Mouse (Mus musculus) myocyte (in vitro differentiated cells): ENCODE results near the gene D630045J12Rik. TPM values are rescaled to one million over a fixed set of nuclear protein-coding genes. Genes with fewer than 3 reads are reported as not detected.
A peak's percentile ranks its signal among the peaks of the same experiment; 100 is the strongest.

Source experiments
- H3K27me3 ChIP-seq: one replicate; pipeline ENCODE4 v1.6.1; 2011; ENCODE audit not compliant: control insufficient read depth, insufficient read depth, insufficient read length
- H3K36me3 ChIP-seq: one replicate; pipeline ENCODE4 v1.6.1; 2011; ENCODE audit not compliant: control insufficient read depth, insufficient read depth
- H3K4me2 ChIP-seq: one replicate; pipeline ENCODE4 v1.6.1; 2011; ENCODE audit warnings: low read depth, control low read depth
- H3K4me3 ChIP-seq: one replicate; pipeline ENCODE4 v1.5.1; 2011; ENCODE audit warnings: mild to moderate bottlenecking, control low read depth, moderate library complexity
- H3K79me2 ChIP-seq: one replicate; pipeline ENCODE4 v1.6.1; 2011; ENCODE audit not compliant: control insufficient read depth, insufficient read depth
- H3ac ChIP-seq: one replicate; pipeline ENCODE4 v1.6.1; 2011; ENCODE audit not compliant: control insufficient read depth, insufficient read length
- CEBPB ChIP-seq: IDR thresholded peaks from 2 replicates; pipeline ENCODE4 v1.6.1; 2011; ENCODE audit warnings: mild to moderate bottlenecking, moderate library complexity; ENCODE audit not compliant: poor library complexity, insufficient read depth, severe bottlenecking
- E2F4 ChIP-seq: IDR thresholded peaks from one replicate; pipeline ENCODE4 v1.6.1; 2011; ENCODE audit warnings: mild to moderate bottlenecking, control low read depth, moderate library complexity; ENCODE audit not compliant: insufficient read depth
- MAX ChIP-seq: IDR thresholded peaks from one replicate; pipeline ENCODE4 v1.6.1; 2011; ENCODE audit warnings: low read depth, mild to moderate bottlenecking, control low read depth
- MYOD1 ChIP-seq, 3 experiments: IDR thresholded peaks; one replicate each; pipeline ENCODE4 v1.6.1; 2011; ENCODE audit warnings: control low read depth in 2 of 3, low read depth in 2 of 3, mild to moderate bottlenecking in 2 of 3, moderate library complexity in 1 of 3; ENCODE audit not compliant: insufficient read length in 2 of 3, control insufficient read depth in 1 of 3
- MYOG ChIP-seq, 3 experiments: IDR thresholded peaks; one replicate each; pipeline ENCODE4 v1.6.1; 2011; ENCODE audit warnings: control low read depth in 2 of 3, low read depth in 2 of 3, mild to moderate bottlenecking in 2 of 3; ENCODE audit not compliant: insufficient read length in 2 of 3, control insufficient read depth in 1 of 3, insufficient read depth in 1 of 3
- POLR2A ChIP-seq: IDR thresholded peaks from one replicate; pipeline ENCODE4 v1.6.1; 2011; ENCODE audit warnings: low read depth, mild to moderate bottlenecking, control low read depth, moderate library complexity; ENCODE audit not compliant: insufficient read length
- POLR2AphosphoS2 ChIP-seq: IDR thresholded peaks from one replicate; pipeline ENCODE4 v1.6.1; 2011; ENCODE audit warnings: low read depth, control low read depth; ENCODE audit not compliant: insufficient read length
- REST ChIP-seq: IDR thresholded peaks from one replicate; pipeline ENCODE4 v1.6.1; 2011; ENCODE audit warnings: mild to moderate bottlenecking, control low read depth, moderate library complexity; ENCODE audit not compliant: insufficient read depth, insufficient read length
- SRF ChIP-seq: IDR thresholded peaks from one replicate; pipeline ENCODE4 v1.6.1; 2011; ENCODE audit warnings: low read depth; ENCODE audit not compliant: control insufficient read depth, insufficient read length
- TCF12 ChIP-seq: IDR thresholded peaks from one replicate; pipeline ENCODE4 v1.6.1; 2011; ENCODE audit warnings: mild to moderate bottlenecking, control low read depth; ENCODE audit not compliant: poor library complexity, insufficient read depth, severe bottlenecking
- TCF3 ChIP-seq: IDR thresholded peaks from one replicate; pipeline ENCODE4 v1.6.1; 2011; ENCODE audit warnings: low read depth, control low read depth; ENCODE audit not compliant: insufficient read length
- USF1 ChIP-seq: IDR thresholded peaks from one replicate; pipeline ENCODE4 v1.6.1; 2011; ENCODE audit warnings: low read depth, mild to moderate bottlenecking, control low read depth, moderate library complexity
- polyA plus RNA-seq: library from polyadenylated mRNA; unstranded; fragments of >200 nt; fragmentation: generic; extraction: Trizol; gene quantifications from one replicate; pipeline ENCODE4 v1.2.1, GENCODE M21; 2012; ENCODE audit warnings: missing spikeins

Gene D630045J12Rik
- 0.77 TPM for polyA plus RNA-seq

DNA sequence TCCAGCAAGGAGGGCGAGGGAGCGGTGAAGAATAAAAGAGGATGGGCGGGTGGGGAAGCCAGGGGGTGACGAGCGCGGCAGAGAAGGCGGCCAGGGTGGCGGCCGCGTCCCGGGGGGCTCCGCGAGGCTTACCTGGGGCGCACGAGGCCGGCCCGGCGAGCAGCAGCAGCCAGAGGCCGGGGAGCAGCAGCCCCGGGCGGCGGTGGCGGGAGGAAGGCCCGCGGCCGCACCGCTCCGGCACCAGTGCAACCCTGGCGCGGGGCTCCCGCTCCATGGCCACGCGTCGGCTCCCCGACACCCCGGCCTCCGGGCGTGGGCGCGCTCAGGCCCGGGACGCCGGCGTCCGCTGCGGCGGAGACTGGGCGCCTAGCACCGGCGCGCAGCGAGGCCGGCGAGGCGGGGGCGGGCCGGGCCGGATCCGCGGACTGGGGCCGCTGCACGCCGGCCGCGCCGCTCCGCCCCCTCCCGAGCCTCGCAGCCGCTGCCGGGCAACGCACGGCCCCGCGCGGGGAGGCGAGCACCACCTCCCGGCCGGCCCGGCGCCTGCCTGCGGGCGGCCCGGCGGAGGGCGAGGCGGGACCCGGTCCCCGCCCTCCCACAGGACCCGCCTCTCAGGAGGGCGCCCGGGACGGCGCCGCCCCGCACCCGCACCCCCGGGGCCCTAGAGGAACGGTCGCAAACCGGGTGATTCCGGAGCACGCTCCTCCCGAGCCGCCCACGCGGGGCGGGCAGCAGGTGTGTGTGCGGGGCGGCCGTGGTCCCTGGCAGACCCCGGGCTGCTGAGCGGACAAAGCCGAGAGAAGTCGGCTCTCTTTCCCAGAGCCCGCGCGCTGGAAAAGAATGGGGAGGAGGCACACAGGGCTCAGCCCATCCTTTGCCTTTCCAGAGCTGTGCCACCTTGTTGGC lies at the start of gene D630045J12Rik:
TSS of gene D630045J12Rik (minus strand) at position 274 of the 906 bp plus-strand sequence.
- no peaks in the 10 kb centered on the region for H3K36me3 ChIP-seq
- H3K4me3 ChIP-seq: peak within 1 kb of the TSS; percentile 24
- H3K4me2 ChIP-seq: peak within 1 kb of the TSS; percentile 93
- H3K79me2 ChIP-seq: no peaks in the 10 kb centered on the region
- no peaks in the 10 kb centered on the region for H3K27me3 ChIP-seq
- H3ac ChIP-seq: peak within 1 kb of the TSS; percentile 37
- TF ChIP-seq E2F4: no peak
- no peak for TF ChIP-seq MAX
- TF ChIP-seq SRF: no peak
- TF ChIP-seq MYOD1 (IDR thresholded peaks at IDR 0.05; ENCODE audit: control insufficient read depth in 1 of 3, insufficient read length in 2 of 3, low read depth in 2 of 3): peak in 1 of 3 experiments; percentile 50
- TF ChIP-seq POLR2A: peak; percentile 39
- TF ChIP-seq MYOG (IDR thresholded peaks at IDR 0.05; ENCODE audit: control insufficient read depth in 1 of 3, insufficient read depth in 1 of 3, insufficient read length in 2 of 3, low read depth in 2 of 3): peak in 1 of 3 experiments; percentile 7

- peak within 1 kb of the TSS; percentile 60 for H3ac ChIP-seq
- H3K79me2 ChIP-seq: no peaks in the 10 kb centered on the region
- H3K27me3 ChIP-seq: no peaks in the 10 kb centered on the region
- peaks cover 1% of the 10 kb centered on the region for H3K36me3 ChIP-seq
- H3K4me2 ChIP-seq: peak within 1 kb of the TSS; percentile 76
- TF ChIP-seq REST (no peak), MYOG (IDR thresholded peaks at IDR 0.05; ENCODE audit: control insufficient read depth in 1 of 3, insufficient read depth in 1 of 3, insufficient read length in 2 of 3, low read depth in 2 of 3) (peak in 2 of 3 experiments; percentile 52 to 77), POLR2A (peak; percentile 91), USF1 (no peak), SRF (no peak), MYOD1 (IDR thresholded peaks at IDR 0.05; ENCODE audit: control insufficient read depth in 1 of 3, insufficient read length in 2 of 3, low read depth in 2 of 3) (peak in 2 of 3 experiments; percentile 31 to 67), POLR2AphosphoS2 (peak; percentile 73)
- H3K4me3 ChIP-seq: peak within 1 kb of the TSS; percentile 35
Measured at GRCm38 (mm10) chr6:38298761-38299401, 45.1 kb upstream of the D630045J12Rik start, which contains the start of gene Zc3hav1l. Gene Zc3hav1l, minus strand, starts transcription at chr6:38299259.

DNA sequence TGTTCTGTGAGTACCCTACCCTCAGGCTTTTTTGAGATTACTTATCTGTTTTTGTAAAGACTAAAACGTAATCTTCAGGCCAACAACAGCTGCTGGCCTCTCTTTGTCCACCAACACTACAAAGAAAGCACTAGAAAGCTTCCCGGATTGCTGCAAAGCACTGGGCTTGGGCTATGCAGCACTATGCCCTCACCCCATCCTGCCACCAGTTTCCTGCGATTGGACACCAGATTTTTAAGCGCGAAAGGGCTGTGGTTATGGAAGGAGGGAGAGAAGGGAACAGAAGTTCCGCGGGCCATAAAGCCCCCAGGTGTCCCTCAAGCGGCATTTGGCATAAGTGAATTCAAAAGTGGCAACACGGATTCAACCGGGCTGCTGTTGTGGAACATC lies 44.4 kb upstream of the D630045J12Rik start:
- TF ChIP-seq MYOG (IDR thresholded peaks at IDR 0.05; ENCODE audit: control insufficient read depth in 1 of 3, insufficient read depth in 1 of 3, insufficient read length in 2 of 3, low read depth in 2 of 3) (no peak), TCF3 (no peak), MAX (no peak), CEBPB (no peak), SRF (no peak), E2F4 (no peak), POLR2A (no peak), POLR2AphosphoS2 (no peak), TCF12 (no peak), MYOD1 (IDR thresholded peaks at IDR 0.05; ENCODE audit: control insufficient read depth in 1 of 3, insufficient read length in 2 of 3, low read depth in 2 of 3) (no peak), USF1 (no peak), REST (no peak)
- Histone ChIP-seq H3K4me2 (peak overlapping the region; percentile 76), H3K4me3 (peak overlapping the region; percentile 35), H3ac (peak overlapping the region; percentile 60), H3K79me2 (no peaks in the 10 kb centered on the region), H3K27me3 (no peaks in the 10 kb centered on the region), H3K36me3 (no peaks in the 10 kb centered on the region)

DNA sequence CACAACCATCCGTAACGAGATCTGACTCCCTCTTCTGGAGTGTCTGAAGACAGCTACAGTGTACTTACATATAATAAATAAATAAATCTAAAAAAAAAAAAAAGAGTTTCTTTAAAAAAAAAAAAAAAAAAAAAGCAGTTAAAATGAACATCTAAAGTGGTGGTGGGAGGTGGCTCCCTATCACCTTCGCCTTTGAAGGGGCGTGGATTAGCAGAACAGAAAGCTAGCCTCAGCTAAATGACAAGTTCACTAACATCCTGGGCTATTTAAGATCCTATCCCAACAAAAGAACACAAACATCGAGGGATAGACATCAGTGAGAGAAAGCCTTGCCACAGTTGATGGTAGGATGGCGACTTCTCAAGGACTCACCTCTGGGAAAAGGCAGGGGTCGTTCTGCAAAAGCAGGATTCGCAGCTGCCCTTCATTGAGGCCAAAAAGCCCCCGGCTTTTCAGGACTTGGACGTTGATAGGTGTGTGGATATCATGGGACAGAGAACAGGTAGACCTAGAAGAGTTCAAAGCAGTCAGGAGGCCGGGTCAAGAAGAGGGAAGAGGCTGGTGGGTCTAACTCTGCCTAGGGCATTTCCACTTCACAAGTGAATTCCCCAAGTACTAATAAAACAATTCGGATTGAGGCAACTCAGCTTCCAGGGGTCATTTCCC lies 43.9 kb upstream of the D630045J12Rik start:
- TF ChIP-seq TCF12 (no peak), CEBPB (no peak), REST (no peak), E2F4 (no peak), TCF3 (no peak)
- H3K27me3 ChIP-seq: no peaks in the 10 kb centered on the region
- peak overlapping the region; percentile 76 for H3K4me2 ChIP-seq
- H3K36me3 ChIP-seq: no peaks in the 10 kb centered on the region
- peak overlapping the region; percentile 35 for H3K4me3 ChIP-seq
- no peaks in the 10 kb centered on the region for H3K79me2 ChIP-seq
- no peak overlapping the region for H3ac ChIP-seq
